Mouse (Mus musculus): ENCODE measurements at regions not wholly inside any gene's neighbourhood (a gene's known extent, or its start where the extent isn't known, plus 50 kb on each side); places are given as distances from the start of the nearest gene placed in this dataset.

GRCm38 (mm10) chrX:13344701-13345100 is 63.9 kb downstream of the Ddx3x start:
- peak; percentile 8 for DNase-seq

- DNase-seq: no peak
Measured at GRCm38 (mm10) chrX:13345126-13345525, 64.4 kb downstream of the Ddx3x start.

GRCm38 (mm10) chrX:13346011-13346631 is 65.4 kb downstream of the Ddx3x start:
- no peak for DNase-seq

- no peak for DNase-seq
Measured at GRCm38 (mm10) chrX:13346696-13347026, 65.9 kb downstream of the Ddx3x start.

GRCm38 (mm10) chrX:13347027-13347840 is 66.5 kb downstream of the Ddx3x start:
- DNase-seq: peak; percentile 54

- DNase-seq: no peak
Measured at GRCm38 (mm10) chrX:13348415-13348814, 67.6 kb downstream of the Ddx3x start.

- DNase-seq: no peak
Measured at GRCm38 (mm10) chrX:13350461-13350860, 69.7 kb downstream of the Ddx3x start.

- DNase-seq: no peak
Measured at GRCm38 (mm10) chrX:13357149-13357783, 76.5 kb downstream of the Ddx3x start.

GRCm38 (mm10) chrX:13357973-13358372 is 77.2 kb downstream of the Ddx3x start:
- DNase-seq: no peak

GRCm38 (mm10) chrX:13360436-13360835 is 79.7 kb downstream of the Ddx3x start:
- DNase-seq: no peak

GRCm38 (mm10) chrX:13370319-13370718 is 89.5 kb downstream of the Ddx3x start:
- DNase-seq: no peak

- DNase-seq: no peak
Measured at GRCm38 (mm10) chrX:13372752-13373151, 92.0 kb downstream of the Ddx3x start.

GRCm38 (mm10) chrX:13386354-13386753 is 79.6 kb upstream of the Nyx start:
- DNase-seq: no peak

- DNase-seq: no peak
Measured at GRCm38 (mm10) chrX:13398466-13398865, 67.4 kb upstream of the Nyx start.

- no peak for DNase-seq
Measured at GRCm38 (mm10) chrX:13412726-13413125, 53.2 kb upstream of the Nyx start.

- no peak for DNase-seq
Measured at GRCm38 (mm10) chrX:13413135-13413534, 52.8 kb upstream of the Nyx start.
